Mouse (Mus musculus) lung, adult 2 months (tissue): ENCODE measurements around the gene Fth1.

Source experiments
- CTCF ChIP-seq: fragments of 200-500 bp; IDR thresholded peaks from 2 replicates; pipeline ENCODE4 v1.5.1; 2011; ENCODE audit warnings: mild to moderate bottlenecking, low read length, control low read depth; ENCODE audit not compliant: insufficient read depth
- POLR2A ChIP-seq: fragments of 200-500 bp; IDR thresholded peaks from 2 replicates; pipeline ENCODE4 v1.6.1; 2011; ENCODE audit warnings: low read depth, mild to moderate bottlenecking, control low read depth, low read length, borderline replicate concordance; ENCODE audit errors: extremely low read depth

- TF ChIP-seq CTCF (peak; percentile 83), POLR2A (no peak)
These were observed 8.9 kb downstream of the Fth1 start for GRCm38 (mm10) chr19:9989171-9989883.
